ENCODE assay signal across 26 mouse cellular contexts in the genomic region with DNA sequence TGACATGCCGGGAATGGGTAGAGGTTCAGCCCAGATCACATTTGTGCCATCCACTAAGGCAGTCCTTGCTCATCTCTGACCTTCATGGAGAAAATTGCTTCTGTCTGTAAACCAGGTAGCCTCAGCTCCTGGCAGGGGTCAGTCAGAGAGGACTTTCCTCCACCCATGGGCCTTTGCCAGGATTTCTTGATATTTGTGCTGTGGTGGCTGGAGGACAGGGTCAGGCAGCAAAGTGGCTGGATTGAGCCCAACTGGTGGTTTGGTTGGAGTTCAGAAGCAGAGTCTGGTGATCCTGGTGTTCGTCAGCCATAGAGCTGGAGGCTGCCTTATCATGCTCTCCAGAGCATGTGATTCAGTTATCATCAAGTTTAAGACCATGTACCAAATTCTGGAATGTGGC. TPM values are rescaled to one million over a fixed set of nuclear protein-coding genes. Genes with fewer than 3 reads are reported as not detected.
DNase-seq lines count a peak whose midpoint lies in the region; ATAC-seq lines count a peak whose summit lies in the region.
"Had no signal": no experiment of that assay in that cellular context is flagged by ENCODE, and none has a peak within 500 bp of the region (broad histone marks: within the 10 kb centered on the region; RNA-seq: fewer than 3 reads in every experiment).

No protein-coding gene starts in this region.

- H3K4me3 ChIP-seq in kidney, embryonic 16.5 days (ENCODE audit: low read length): no peak overlapping the region
- no peak overlapping the region for H3K4me3 ChIP-seq in limb, embryonic 11.5 days (ENCODE audit: low read depth, low read length)
- H3K4me3 ChIP-seq in limb, embryonic 10.5 days: no peak overlapping the region
- H3K4me3 ChIP-seq: forebrain, embryonic 10.5 days; forebrain, embryonic 13.5 days; heart, adult 2 months; heart, embryonic 10.5 days; heart, embryonic 13.5 days; hindbrain, embryonic 10.5 days; hindbrain, embryonic 13.5 days had no signal

- H3K4me1 ChIP-seq in kidney, embryonic 16.5 days (ENCODE audit: insufficient read depth, low read length): no peaks in the 10 kb centered on the region
- no peaks in the 10 kb centered on the region for H3K4me1 ChIP-seq in limb, embryonic 11.5 days (ENCODE audit: control insufficient read depth, insufficient read depth, low read length)
- no peaks in the 10 kb centered on the region for H3K4me1 ChIP-seq in limb, embryonic 10.5 days
- H3K4me1 ChIP-seq: forebrain, embryonic 10.5 days; forebrain, embryonic 13.5 days; heart, embryonic 10.5 days; hindbrain, embryonic 10.5 days; hindbrain, embryonic 13.5 days had no signal

- H3K9me3 ChIP-seq in kidney, embryonic 16.5 days (ENCODE audit: low read length): peaks cover 5% of the 10 kb centered on the region; the same call in 1 of the 2 replicates
- H3K9me3 ChIP-seq in limb, embryonic 11.5 days (ENCODE audit: control insufficient read depth, low read length): no peaks in the 10 kb centered on the region
- no peaks in the 10 kb centered on the region; the same call in 1 of the 2 replicates for H3K9me3 ChIP-seq in limb, embryonic 10.5 days (replicated peaks)
- H3K9me3 ChIP-seq: G1E; hindbrain, embryonic 13.5 days had no signal

- H3K4me2 ChIP-seq in kidney, embryonic 16.5 days (replicated peaks; ENCODE audit: low read depth, low read length): no peak overlapping the region
- no peak overlapping the region for H3K4me2 ChIP-seq in limb, embryonic 11.5 days (ENCODE audit: low read depth, severe bottlenecking)
- H3K4me2 ChIP-seq: forebrain, embryonic 13.5 days; heart, embryonic 13.5 days; hindbrain, embryonic 13.5 days had no signal

- ATAC-seq in kidney, embryonic 16.5 days (ENCODE audit: low FRiP score, low TSS enrichment): no peak
- no peak for ATAC-seq in limb, embryonic 11.5 days (ENCODE audit: insufficient number of reproducible peaks, low FRiP score, low TSS enrichment, low read depth)
- ATAC-seq: forebrain, embryonic 13.5 days; forebrain, embryonic 16.5 days; hindbrain, embryonic 16.5 days; Patski had no signal

- H3K9ac ChIP-seq in kidney, embryonic 16.5 days (replicated peaks; ENCODE audit: low read length): no peak overlapping the region
- no peak overlapping the region for H3K9ac ChIP-seq in limb, embryonic 11.5 days (ENCODE audit: low read length)
- H3K9ac ChIP-seq: forebrain, embryonic 13.5 days; heart, embryonic 13.5 days; hindbrain, embryonic 13.5 days had no signal

- H3K27me3 ChIP-seq in kidney, embryonic 16.5 days (ENCODE audit: insufficient read depth, low read length): no peaks in the 10 kb centered on the region
- H3K27me3 ChIP-seq in limb, embryonic 11.5 days (ENCODE audit: control insufficient read depth, insufficient read depth, low read length): no peaks in the 10 kb centered on the region
- no peaks in the 10 kb centered on the region for H3K27me3 ChIP-seq in limb, embryonic 10.5 days (ENCODE audit: low read depth, poor library complexity, severe bottlenecking)
- H3K27me3 ChIP-seq: CH12.LX; forebrain, embryonic 13.5 days; heart, embryonic 13.5 days; hindbrain, embryonic 13.5 days; Patski had no signal

- H3K36me3 ChIP-seq in kidney, embryonic 16.5 days (ENCODE audit: insufficient read depth, low read length): no peaks in the 10 kb centered on the region
- H3K36me3 ChIP-seq in limb, embryonic 11.5 days (ENCODE audit: control insufficient read depth, insufficient read depth, low read length): no peaks in the 10 kb centered on the region
- no peaks in the 10 kb centered on the region for H3K36me3 ChIP-seq in limb, embryonic 10.5 days
- H3K36me3 ChIP-seq: forebrain, embryonic 10.5 days; G1E; heart, embryonic 10.5 days; heart, embryonic 13.5 days; hindbrain, embryonic 10.5 days; hindbrain, embryonic 13.5 days had no signal

- WGBS in kidney, embryonic 16.5 days: 73% methylated on average over 2 of the region's 2 CpGs
- 82% methylated on average over 2 of the region's 2 CpGs for WGBS in limb, embryonic 11.5 days
- 74% methylated on average over 2 of the region's 2 CpGs for WGBS in limb, embryonic 10.5 days

- H3K27ac ChIP-seq in kidney, embryonic 16.5 days (ENCODE audit: low read length): no peak overlapping the region
- H3K27ac ChIP-seq in limb, embryonic 11.5 days (replicated peaks; ENCODE audit: low read depth, low read length): no peak overlapping the region
- H3K27ac ChIP-seq in limb, embryonic 10.5 days: no peak overlapping the region
- H3K27ac ChIP-seq: forebrain, embryonic 10.5 days; forebrain, embryonic 13.5 days; heart, adult 2 months; heart, embryonic 10.5 days; heart, embryonic 13.5 days; hindbrain, embryonic 10.5 days; hindbrain, embryonic 13.5 days had no signal

- DNase-seq in kidney, adult 11 months: peak; percentile 21
- no peak for DNase-seq in kidney, postnatal 10 days
- peak; percentile 46 to 56 for DNase-seq in kidney, adult 8-10 months
- peak; percentile 12 for DNase-seq in limb, embryonic 11.5 days (ENCODE audit: low spot score)
- no peak for DNase-seq in limb, embryonic 10.5 days (ENCODE audit: low spot score)
- DNase-seq: adrenal gland, postnatal 10 days; adrenal gland, postnatal 36 days; B cell, adult 2 months; cerebellum, adult 18-20 months; cerebellum, adult 9-10 months; cerebellum, postnatal 14 days; gastrocnemius, postnatal 10 days; gastrocnemius, postnatal 36 days; heart, adult 2 months had no signal

RNA-seq across cellular contexts. Expression of gene Fam184a, which starts 40.4 kb away (rescaled TPM):
- 5.2 and 5.6 TPM in 2 replicates for polyA plus RNA-seq in kidney, embryonic 16.5 days (2015; fragmentation: Nextera tagmentation; extraction: Ambion mirVana)
- polyA plus RNA-seq in limb, embryonic 11.5 days (2014; fragmentation: Nextera tagmentation; extraction: Ambion mirVana): 5.1 and 5.7 TPM in 2 replicates
- polyA plus RNA-seq in limb, embryonic 10.5 days (2016; fragmentation: Nextera tagmentation; extraction: Ambion mirVana): 2.0 and 2.9 TPM in 2 replicates
- polyA plus RNA-seq: G1E had no signal

Comparison
In these comparisons a context has a peak if more than half of its experiments do, and no peak if none do; other contexts are left out.
1. DNase-seq: peak in kidney, adult 11 months (single experiment), kidney, adult 8-10 months (2 of 2) and limb, embryonic 11.5 days (single experiment); none in kidney, postnatal 10 days (single experiment) and limb, embryonic 10.5 days (single experiment).